Mouse (Mus musculus) intestine, embryonic 14.5 days (tissue): ENCODE measurements around the gene Chd5. TPM values are rescaled to one million over a fixed set of nuclear protein-coding genes. Genes with fewer than 3 reads are reported as not detected.
A peak's percentile ranks its signal among the peaks of the same experiment; 100 is the strongest.

Experiments used
- ATAC-seq: fragments of 200-750 bp; cut with Nextera tagmentation; replicated peaks from 2 replicates; pipeline ENCODE4 v1.8.0; 2017; ENCODE audit warnings: low read depth, moderate number of reproducible peaks, moderate TSS enrichment, moderate library complexity; ENCODE audit not compliant: low FRiP score, low TSS enrichment
- DNase-seq: peaks from one replicate; pipeline ENCODE4 v3.0.0-alpha.2; 2018; ENCODE audit warnings: low spot score
- H3K27ac ChIP-seq: fragments of 300-500 bp; sonication (generic); 2 replicates; pipeline ENCODE4 v1.5.1; 2014; ENCODE audit warnings: low read depth, mild to moderate bottlenecking, control low read depth
- H3K27me3 ChIP-seq: fragments of 300-500 bp; sonication (generic); replicated peaks from 2 replicates; pipeline ENCODE4 v1.6.1; 2014; ENCODE audit warnings: low read length, control low read depth; ENCODE audit not compliant: control insufficient read depth, insufficient read depth
- H3K36me3 ChIP-seq: fragments of 300-500 bp; sonication (generic); 2 replicates; pipeline ENCODE4 v1.6.1; 2014; ENCODE audit warnings: low read length, control low read depth; ENCODE audit not compliant: control insufficient read depth, insufficient read depth
- H3K4me1 ChIP-seq: fragments of 300-500 bp; sonication (generic); replicated peaks from 2 replicates; pipeline ENCODE4 v1.6.1; 2014; ENCODE audit warnings: low read length, control low read depth, mixed read lengths; ENCODE audit not compliant: control insufficient read depth, insufficient read depth
- H3K4me2 ChIP-seq: fragments of 300-500 bp; sonication (generic); 2 replicates; pipeline ENCODE4 v1.6.1; 2014; ENCODE audit warnings: low read length
- H3K4me3 ChIP-seq: fragments of 300-500 bp; sonication (generic); 2 replicates; pipeline ENCODE4 v1.5.1; 2014; ENCODE audit warnings: low read depth, low read length, control low read depth, mixed read lengths
- H3K9ac ChIP-seq: fragments of 300-500 bp; sonication (generic); 2 replicates; pipeline ENCODE4 v1.6.1; 2014; ENCODE audit warnings: mild to moderate bottlenecking, low read length
- H3K9me3 ChIP-seq: fragments of 300-500 bp; sonication (generic); 2 replicates; pipeline ENCODE4 v1.6.1; 2016; ENCODE audit warnings: low read length, control low read depth; ENCODE audit not compliant: control insufficient read depth
- WGBS: fragments of 180-500 bp; shearing (Covaris S2); extraction: QIAGEN DNeasy Blood & Tissue Kit; methylation state at CpG from one replicate; pipeline ENCODE4 v1.1.7; 2014; 5-methylcytosine and 5-hydroxymethylcytosine counted together
- polyA plus RNA-seq: library from polyadenylated mRNA; unstranded; fragments of >200 nt; fragmentation: Nextera tagmentation; extraction: Ambion mirVana; gene quantifications from 2 replicates; pipeline ENCODE4 v1.2.1, GENCODE M21; 2014

Gene Chd5
- polyA plus RNA-seq, 1 experiment from 2014 or later, result 1.7 TPM

DNA sequence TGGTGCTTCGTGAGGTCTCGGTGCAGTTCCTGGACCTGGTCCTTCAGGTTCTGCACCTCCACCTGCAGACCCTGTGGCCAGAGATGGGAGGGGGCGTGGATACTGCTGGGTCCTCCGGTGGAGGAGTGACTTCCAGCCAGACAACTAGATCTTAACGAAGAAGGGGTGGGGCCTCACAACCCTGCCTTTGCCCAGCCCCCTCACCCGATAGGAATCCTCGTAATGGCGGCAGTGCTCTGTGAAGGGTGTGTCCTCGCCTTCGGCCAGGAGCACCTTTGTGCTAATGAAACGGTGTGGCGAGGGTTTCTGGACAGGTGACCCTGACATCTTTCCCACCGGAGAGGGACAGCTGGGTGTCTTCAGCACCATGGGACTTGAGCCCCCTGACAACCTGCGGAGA lies 26.3 kb upstream of the Chd5 start:
- ATAC-seq, result peak; percentile 26; the same call in 1 of the 2 replicates
- WGBS, result 3% methylated on average over 14 of the region's 14 CpGs

DNA sequence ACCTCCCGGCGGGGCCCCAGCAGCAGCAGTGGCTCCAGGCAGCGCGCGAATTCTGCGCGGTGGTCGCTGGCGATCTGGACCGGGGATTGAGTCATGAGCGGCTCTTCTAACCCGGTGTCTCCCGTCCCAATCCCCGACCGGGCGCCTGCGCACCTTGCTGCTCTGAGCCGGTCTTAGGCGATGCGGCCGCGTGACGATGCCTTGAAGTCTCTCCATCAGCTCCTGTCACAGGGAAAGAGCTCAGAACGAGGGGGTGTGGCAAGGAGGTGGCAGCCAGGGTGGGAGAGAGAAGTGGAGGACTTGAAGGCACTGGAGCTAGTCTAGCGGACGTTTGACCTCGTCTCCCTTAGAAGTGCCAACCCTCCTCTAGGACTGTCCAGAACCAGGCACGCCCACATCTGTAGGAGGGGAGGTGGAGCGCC lies 25.2 kb upstream of the Chd5 start:
- Histone ChIP-seq H3K27ac (no peak overlapping the region), H3K4me2 (peak overlapping the region; percentile 65), H3K27me3 (peaks cover 72% of the 10 kb centered on the region), H3K9ac (no peak overlapping the region), H3K4me3 (peak overlapping the region; percentile 27), H3K4me1 (peaks cover 17% of the 10 kb centered on the region), H3K36me3 (peaks cover 4% of the 10 kb centered on the region; the same call in 1 of the 2 replicates), H3K9me3 (no peaks in the 10 kb centered on the region)
- ATAC-seq (peak; percentile 26; the same call in 1 of the 2 replicates), DNase-seq (peak; percentile 77)
- WGBS, result under 1% methylated on average over 29 of the region's 29 CpGs

More for the DNA sequence above, 26.3 kb upstream of the Chd5 start:
- Histone ChIP-seq H3K27me3 (peaks cover 67% of the 10 kb centered on the region), H3K27ac (no peak overlapping the region), H3K36me3 (peaks cover 4% of the 10 kb centered on the region; the same call in 1 of the 2 replicates), H3K4me2 (peak overlapping the region; percentile 65), H3K9me3 (no peaks in the 10 kb centered on the region), H3K9ac (no peak overlapping the region), H3K4me3 (no peak overlapping the region), H3K4me1 (peaks cover 17% of the 10 kb centered on the region; the same call in 1 of the 2 replicates)
- DNase-seq, result no peak

DNA sequence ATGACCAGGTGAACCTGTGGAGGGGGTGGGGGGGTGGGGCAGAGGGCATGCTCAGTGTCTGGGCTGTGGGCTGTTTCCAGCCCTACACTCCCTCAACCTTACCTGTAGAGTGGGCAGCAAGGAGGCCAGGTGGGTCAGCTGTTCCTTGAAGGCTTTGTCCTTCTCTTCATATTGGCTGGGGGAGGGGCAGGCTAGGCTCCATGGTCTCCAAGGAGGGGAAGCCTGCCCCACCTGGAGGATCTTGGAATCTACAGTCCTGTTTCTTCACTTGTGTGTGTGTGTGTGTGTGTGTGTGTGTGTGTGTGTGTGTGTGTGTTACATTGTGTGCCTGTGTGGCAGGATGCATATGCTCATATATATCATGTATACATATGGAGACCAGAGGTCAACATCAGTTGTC lies 24.5 kb upstream of the Chd5 start:
- H3K27me3 ChIP-seq, result peaks cover 74% of the 10 kb centered on the region
- ATAC-seq (no peak; the same call in 1 of the 2 replicates), DNase-seq (no peak)
- H3K4me3 ChIP-seq, result no peak overlapping the region
- no peak overlapping the region; the same call in 1 of the 2 replicates for H3K4me2 ChIP-seq
- no peaks in the 10 kb centered on the region for H3K9me3 ChIP-seq
- 0 out of 2 replicates have a peak, but pooled peaks cover under 1% of the 10 kb centered on the region for H3K36me3 ChIP-seq
- no peak overlapping the region for H3K27ac ChIP-seq
- no peak overlapping the region for H3K9ac ChIP-seq
- H3K4me1 ChIP-seq, result peaks cover 17% of the 10 kb centered on the region

DNA sequence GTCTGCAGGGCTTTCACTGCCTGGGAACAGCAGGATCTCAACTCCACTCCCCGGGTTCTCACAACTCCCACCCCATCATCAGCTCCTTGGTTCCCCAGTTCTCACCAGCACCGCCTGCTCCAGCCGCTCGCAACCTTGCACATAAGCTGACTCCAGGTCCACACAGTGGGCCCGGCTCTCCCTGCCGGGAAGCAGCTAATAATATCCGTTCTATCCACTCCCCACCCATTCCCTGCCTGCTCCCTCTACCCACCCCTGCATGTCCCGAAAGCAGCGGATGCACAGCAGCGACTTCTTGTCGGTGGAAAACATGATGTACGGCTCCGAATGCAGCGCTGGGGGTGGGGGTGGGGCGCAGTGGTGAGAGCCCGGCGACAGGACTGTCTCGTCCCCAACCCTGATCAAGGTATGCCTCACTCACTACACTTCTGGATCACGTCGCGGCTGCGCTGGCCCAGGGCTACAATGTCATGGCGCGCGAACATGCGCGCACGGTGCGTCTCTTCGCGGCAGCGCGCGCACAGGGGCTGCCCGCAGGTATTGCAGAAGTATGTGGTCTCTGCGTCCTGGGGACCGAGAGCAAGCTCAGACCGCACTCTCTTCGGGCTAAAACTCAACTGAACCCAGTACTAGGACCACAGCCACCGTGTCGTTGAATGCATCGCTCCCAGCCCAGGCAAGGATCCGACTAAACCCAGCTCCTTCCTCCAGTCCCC lies 22.8 kb upstream of the Chd5 start:
- no peaks in the 10 kb centered on the region for H3K9me3 ChIP-seq
- DNase-seq, result no peak
- H3K36me3 ChIP-seq, result no peaks in the 10 kb centered on the region
- no peak for ATAC-seq
- H3K27ac ChIP-seq, result no peak overlapping the region
- WGBS, result 2% methylated on average over 43 of the region's 43 CpGs
- peaks cover 70% of the 10 kb centered on the region for H3K27me3 ChIP-seq
- peak overlapping the region; percentile 25 for H3K4me3 ChIP-seq
- no peak overlapping the region for H3K9ac ChIP-seq
- peaks cover 17% of the 10 kb centered on the region for H3K4me1 ChIP-seq
- peak overlapping the region; percentile 46 for H3K4me2 ChIP-seq

DNA sequence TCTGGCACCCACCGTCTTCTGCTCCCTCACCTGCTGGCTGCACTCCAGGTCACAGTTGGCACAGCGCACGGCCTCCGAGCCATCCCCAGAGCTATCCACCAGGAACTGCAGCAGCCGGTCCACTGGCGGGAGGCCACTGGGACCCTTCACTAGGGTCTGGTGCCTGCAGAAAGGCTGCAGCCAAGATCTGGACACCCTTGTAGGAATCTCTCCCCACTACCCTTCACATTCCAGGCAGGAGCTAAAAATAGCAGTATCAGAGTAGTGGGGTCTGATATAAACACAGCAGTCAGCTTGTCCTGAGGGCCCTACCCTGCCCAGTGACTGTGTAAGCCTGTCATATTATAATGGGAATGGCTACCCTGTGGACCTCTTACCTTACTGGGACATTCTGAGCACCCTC lies 20.8 kb upstream of the Chd5 start:
- Histone ChIP-seq H3K27me3 (peaks cover 52% of the 10 kb centered on the region), H3K4me2 (peak overlapping the region; percentile 8; the same call in 1 of the 2 replicates), H3K27ac (no peak overlapping the region), H3K9ac (no peak overlapping the region), H3K9me3 (no peaks in the 10 kb centered on the region), H3K4me1 (peaks cover 15% of the 10 kb centered on the region), H3K36me3 (no peaks in the 10 kb centered on the region), H3K4me3 (no peak overlapping the region)
- 69% methylated on average over 6 of the region's 6 CpGs for WGBS
- ATAC-seq (no peak), DNase-seq (no peak)

DNA sequence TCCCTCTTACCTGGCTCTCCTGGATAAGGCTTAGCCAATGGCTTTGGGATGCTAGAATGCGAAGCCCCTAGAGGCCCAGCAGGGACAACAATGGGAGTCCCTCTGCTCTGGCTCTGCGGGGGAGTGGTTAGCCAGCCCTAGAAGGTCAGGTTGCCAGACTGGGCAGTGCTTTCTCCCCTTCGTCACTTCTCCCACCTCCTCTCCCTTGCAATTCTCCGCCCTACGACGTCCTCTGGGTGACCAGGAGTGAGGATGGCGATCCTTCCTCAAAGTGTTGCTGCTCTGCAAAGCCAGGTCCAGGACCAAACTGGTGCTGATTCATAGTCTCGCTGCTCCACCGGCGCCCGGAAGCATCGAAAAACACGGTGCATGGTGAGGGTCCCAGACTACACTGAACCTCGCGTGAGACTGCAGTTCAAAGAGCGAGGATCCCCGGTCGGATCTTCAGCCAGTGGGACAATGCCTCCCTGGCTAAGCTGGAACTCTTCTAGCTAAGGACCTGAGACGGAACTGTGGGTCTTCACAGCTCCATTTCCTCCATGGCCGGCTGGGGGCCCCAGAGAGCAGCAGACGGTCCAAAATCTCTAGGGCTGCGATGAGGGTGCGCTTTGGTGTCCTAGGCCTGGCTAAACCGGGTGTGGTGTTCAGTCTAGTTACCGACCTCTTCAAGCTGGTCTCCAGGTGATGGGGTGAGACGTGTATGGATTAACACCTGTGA lies 19.8 kb upstream of the Chd5 start, which contains the start of gene Rnf207:
Gene Rnf207, minus strand, starts transcription at position 477 of the 718 bp plus-strand sequence.
- Histone ChIP-seq H3K27ac (no peak within 1 kb of the TSS), H3K4me1 (peaks cover 5% of the 10 kb centered on the region), H3K9me3 (no peaks in the 10 kb centered on the region), H3K36me3 (no peaks in the 10 kb centered on the region), H3K4me2 (peak within 1 kb of the TSS; percentile 31), H3K27me3 (peaks cover 42% of the 10 kb centered on the region), H3K4me3 (no peak within 1 kb of the TSS), H3K9ac (no peak within 1 kb of the TSS)
- DNase-seq (peak; percentile 65), ATAC-seq (no peak)
- WGBS, result 6% methylated on average over 26 of the region's 26 CpGs

DNA sequence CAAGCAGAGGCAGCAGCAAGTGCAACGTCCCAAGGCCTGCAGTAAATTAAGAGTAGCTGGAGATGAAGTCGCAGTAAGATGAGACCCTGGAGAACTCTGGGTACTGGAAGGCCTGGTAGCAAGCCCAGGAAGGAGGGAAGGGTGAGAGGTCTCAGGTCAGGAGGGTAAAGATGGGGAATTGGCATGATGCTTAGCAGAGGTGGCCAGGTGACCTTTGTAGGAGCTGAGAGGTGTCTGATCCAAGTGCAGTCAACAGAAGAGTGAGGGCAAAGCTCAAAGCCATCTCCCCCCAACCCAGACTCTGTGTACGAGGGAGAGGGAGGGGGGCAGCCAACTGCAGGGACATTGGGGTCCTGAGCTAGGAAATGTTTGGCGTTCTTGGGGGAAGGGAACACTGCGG lies 17.0 kb upstream of the Chd5 start:
- Histone ChIP-seq H3K9ac (no peak overlapping the region), H3K4me3 (no peak overlapping the region), H3K27ac (no peak overlapping the region), H3K4me1 (peaks cover under 1% of the 10 kb centered on the region; the same call in 1 of the 2 replicates), H3K27me3 (peaks cover 14% of the 10 kb centered on the region), H3K4me2 (no peak overlapping the region), H3K36me3 (no peaks in the 10 kb centered on the region), H3K9me3 (no peaks in the 10 kb centered on the region)
- WGBS, result 45% methylated on average over 5 of the region's 5 CpGs
- DNase-seq (no peak), ATAC-seq (no peak)

DNA sequence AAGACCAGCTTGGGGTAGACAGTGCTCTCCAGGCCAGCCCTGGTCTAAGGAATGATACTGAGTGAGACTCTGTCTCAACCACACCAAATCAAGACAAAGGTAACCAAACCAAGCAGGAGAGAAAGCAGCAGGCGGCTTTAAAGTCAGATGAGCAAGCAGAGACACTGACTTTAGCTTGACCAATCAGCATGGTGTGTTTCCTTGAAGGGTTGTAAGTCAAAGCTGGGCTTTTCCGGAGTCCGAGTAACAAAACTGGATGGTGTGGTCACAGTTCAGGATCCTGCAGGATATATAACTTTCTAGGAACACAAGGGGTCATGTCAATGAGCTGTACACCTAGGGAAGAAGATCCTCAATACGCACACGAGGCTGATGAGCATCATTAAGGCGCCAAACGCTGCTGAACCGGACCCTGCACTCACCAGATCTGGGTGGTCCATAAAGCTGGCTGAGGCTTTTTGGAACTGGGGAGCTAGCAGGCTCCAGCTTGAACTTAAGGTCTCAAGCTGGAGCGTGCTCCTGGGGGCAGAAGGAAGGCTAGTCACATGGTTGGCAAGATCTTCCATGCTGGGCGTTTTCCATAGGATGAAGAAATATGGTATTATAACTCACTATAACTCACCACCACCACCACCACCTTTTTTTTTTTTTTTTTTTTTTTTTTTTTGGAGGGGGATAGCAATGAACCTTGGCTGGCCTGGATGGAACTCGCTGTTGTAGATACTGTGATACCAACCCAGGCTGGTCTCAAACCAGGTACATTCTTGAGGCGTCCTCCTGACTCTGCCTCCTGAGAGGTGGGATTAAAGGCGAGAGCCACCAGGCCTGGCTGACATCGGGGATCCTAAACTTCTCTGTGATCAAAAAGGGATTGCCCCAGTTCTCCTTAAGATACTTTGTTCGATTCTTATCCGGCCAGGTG lies 13.5 kb upstream of the Chd5 start:
- no peak for DNase-seq
- H3K9ac ChIP-seq, result peak overlapping the region; percentile 37; the same call in 1 of the 2 replicates
- H3K9me3 ChIP-seq, result no peaks in the 10 kb centered on the region
- peak overlapping the region; percentile 91 for H3K4me3 ChIP-seq
- H3K4me1 ChIP-seq, result peaks cover 15% of the 10 kb centered on the region
- H3K4me2 ChIP-seq, result peak overlapping the region; percentile 37
- H3K27me3 ChIP-seq, result no peaks in the 10 kb centered on the region
- peak; percentile 33; the same call in 1 of the 2 replicates for ATAC-seq
- WGBS, result 54% methylated on average over 16 of the region's 16 CpGs
- H3K27ac ChIP-seq, result no peak overlapping the region
- H3K36me3 ChIP-seq, result peaks cover 22% of the 10 kb centered on the region
